Mouse (Mus musculus) hindbrain, embryonic 14.5 days (tissue): ENCODE measurements around the gene Mad1l1. TPM values are rescaled to one million over a fixed set of nuclear protein-coding genes. Genes with fewer than 3 reads are reported as not detected.

Experiments used
- ATAC-seq: fragments of 200-750 bp; cut with Nextera tagmentation; 2 replicates; pipeline ENCODE4 v1.8.0; 2017; ENCODE audit warnings: moderate number of reproducible peaks, mild to moderate bottlenecking, moderate TSS enrichment, moderate library complexity; ENCODE audit not compliant: low FRiP score
- DNase-seq: peaks from one replicate; pipeline ENCODE4 v3.0.0-alpha.2; 2015; ENCODE audit warnings: low spot score
- H3K27ac ChIP-seq: fragments of 300-500 bp; sonication (generic); 2 replicates; pipeline ENCODE4 v1.5.1; 2014; ENCODE audit warnings: mild to moderate bottlenecking, moderate library complexity
- H3K27me3 ChIP-seq: fragments of 300-500 bp; sonication (generic); 2 replicates; pipeline ENCODE4 v1.6.1; 2014; ENCODE audit warnings: mild to moderate bottlenecking, low read length, mixed read lengths; ENCODE audit not compliant: control insufficient read depth, insufficient read depth
- H3K36me3 ChIP-seq: fragments of 300-500 bp; sonication (generic); replicated peaks from 2 replicates; pipeline ENCODE4 v1.6.1; 2014; ENCODE audit not compliant: control insufficient read depth, insufficient read depth
- H3K4me1 ChIP-seq: fragments of 300-500 bp; sonication (generic); replicated peaks from 2 replicates; pipeline ENCODE4 v1.6.1; 2014; ENCODE audit warnings: antibody characterized with exemption, low read length, mixed read lengths; ENCODE audit not compliant: control insufficient read depth, insufficient read depth
- H3K4me2 ChIP-seq: fragments of 300-500 bp; sonication (generic); replicated peaks from 2 replicates; pipeline ENCODE4 v1.6.1; 2014; ENCODE audit warnings: mild to moderate bottlenecking, moderate library complexity
- H3K4me3 ChIP-seq: fragments of 300-500 bp; sonication (generic); replicated peaks from 2 replicates; pipeline ENCODE4 v1.5.1; 2014; ENCODE audit warnings: mild to moderate bottlenecking, low read length
- H3K9ac ChIP-seq: fragments of 300-500 bp; sonication (generic); 2 replicates; pipeline ENCODE4 v1.6.1; 2014
- H3K9me3 ChIP-seq: fragments of 300-500 bp; sonication (generic); 2 replicates; pipeline ENCODE4 v1.6.1; 2016; ENCODE audit warnings: low read length; ENCODE audit not compliant: control insufficient read depth
- WGBS: fragments of 180-500 bp; shearing (Covaris S2); extraction: QIAGEN DNeasy Blood & Tissue Kit; methylation state at CpG from one replicate; pipeline ENCODE4 v1.1.7; 2014; 5-methylcytosine and 5-hydroxymethylcytosine counted together
- polyA plus RNA-seq: library from polyadenylated mRNA; unstranded; fragments of >200 nt; fragmentation: Nextera tagmentation; extraction: Ambion mirVana; gene quantifications from 2 replicates; pipeline ENCODE4 v1.2.1, GENCODE M21; 2014

Mad1l1 gene
- polyA plus RNA-seq, 1 experiment from 2014 or later: 28.3 TPM

DNA sequence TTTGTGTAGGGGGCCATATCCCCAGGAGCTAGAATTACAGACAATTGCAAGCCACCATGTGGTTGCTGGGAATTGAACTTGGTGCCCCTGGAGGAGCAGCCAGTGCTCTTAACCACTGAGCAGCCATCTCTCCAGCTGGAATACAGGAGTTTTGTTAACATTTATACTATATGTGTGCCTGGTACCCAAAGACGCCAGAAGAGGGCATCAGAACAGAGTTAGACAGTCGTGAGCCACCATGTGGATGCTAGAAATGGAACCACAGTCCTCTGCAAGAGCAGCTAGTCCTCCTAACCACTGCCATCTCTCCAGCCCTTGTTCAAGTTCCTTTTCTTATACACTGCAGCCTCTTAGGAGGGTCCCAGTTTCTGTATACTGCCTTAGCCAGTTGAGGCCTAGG lies 12.3 kb upstream of the Mad1l1 start:
- Histone ChIP-seq H3K4me1 (peaks cover 11% of the 10 kb centered on the region), H3K36me3 (peaks cover 12% of the 10 kb centered on the region; the same call in 1 of the 2 replicates), H3K4me2 (no peak overlapping the region), H3K9me3 (no peaks in the 10 kb centered on the region), H3K27me3 (no peaks in the 10 kb centered on the region), H3K9ac (no peak overlapping the region), H3K27ac (no peak overlapping the region), H3K4me3 (no peak overlapping the region)
- WGBS: 30% methylated on average over 2 of the region's 2 CpGs
- ATAC-seq: no peak
- no peak for DNase-seq

DNA sequence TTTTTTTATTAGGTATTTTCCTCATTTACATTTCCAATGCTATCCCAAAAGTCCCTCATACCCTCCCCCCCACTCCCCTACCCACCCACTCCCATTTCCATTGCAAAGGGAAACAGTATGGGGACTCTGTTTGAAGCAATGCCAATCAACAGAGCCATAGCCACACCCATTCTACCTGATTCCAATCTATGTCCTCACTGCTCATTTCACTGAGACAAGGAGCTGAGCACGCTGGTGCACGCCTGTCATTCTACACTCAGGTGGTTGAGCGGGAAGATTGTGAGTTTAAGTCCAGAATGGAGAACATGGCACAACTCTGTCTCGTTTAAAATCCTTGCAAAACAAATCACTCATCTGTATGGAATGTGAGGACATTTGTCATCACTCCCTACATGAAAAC lies 11.2 kb upstream of the Mad1l1 start:
- Histone ChIP-seq H3K27me3 (no peaks in the 10 kb centered on the region), H3K9me3 (no peaks in the 10 kb centered on the region), H3K4me1 (peaks cover 11% of the 10 kb centered on the region), H3K4me2 (peak overlapping the region; percentile 89), H3K9ac (no peak overlapping the region), H3K36me3 (peaks cover 19% of the 10 kb centered on the region), H3K27ac (no peak overlapping the region), H3K4me3 (no peak overlapping the region)
- WGBS: 59% methylated on average over 4 of the region's 4 CpGs
- DNase-seq (no peak), ATAC-seq (no peak)

DNA sequence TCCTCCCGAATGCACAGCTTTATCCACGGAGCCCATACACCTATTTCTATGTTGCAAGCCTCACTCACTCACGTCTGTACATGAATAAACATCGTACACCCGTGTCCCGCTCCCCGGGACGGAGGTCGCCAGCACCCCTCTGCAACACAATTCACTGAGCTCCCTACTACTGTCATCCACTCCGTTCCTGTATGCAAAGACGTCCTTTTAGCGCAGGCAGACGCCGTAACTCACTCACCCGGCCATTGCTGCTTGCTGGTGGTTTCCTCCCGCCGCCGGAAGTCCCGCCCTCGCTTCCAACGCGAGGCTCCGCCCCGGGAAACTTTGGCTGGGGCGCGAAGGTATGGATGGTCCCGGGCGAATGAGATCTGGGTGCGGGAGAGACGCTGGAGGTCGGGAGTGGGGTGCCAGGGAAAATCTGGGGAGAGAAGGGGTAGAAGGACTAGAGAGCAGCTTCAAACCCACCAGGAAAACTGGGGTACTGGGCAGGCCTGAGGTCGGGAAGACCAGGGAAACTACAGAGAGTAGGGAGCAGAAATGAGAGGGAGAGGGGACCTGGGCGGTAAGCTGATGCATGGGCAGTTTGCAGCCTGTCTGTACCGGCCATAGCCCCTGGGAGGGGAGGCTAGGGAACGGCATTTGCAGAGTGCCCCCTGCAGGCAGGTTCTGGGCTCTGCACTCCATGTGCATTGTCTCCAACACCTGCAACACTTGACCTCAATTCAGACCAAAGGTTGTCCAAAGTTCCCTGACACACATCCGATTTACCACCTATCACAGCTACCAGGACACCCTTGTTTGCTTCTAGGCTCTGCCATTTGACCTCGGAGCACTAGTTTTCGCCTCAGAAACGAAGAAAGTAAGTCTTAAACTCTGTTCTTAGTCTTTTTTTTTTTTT lies 10.5 kb upstream of the Mad1l1 start, which contains the start of gene Mrm2:
Gene Mrm2, minus strand, starts transcription at position 284 of the 898 bp plus-strand sequence.
- H3K4me1 ChIP-seq: peaks cover 11% of the 10 kb centered on the region
- H3K27ac ChIP-seq: peak within 1 kb of the TSS; percentile 66
- H3K4me2 ChIP-seq: peak within 1 kb of the TSS; percentile 89
- H3K9ac ChIP-seq: peak within 1 kb of the TSS; percentile 75
- peak; percentile 81 for DNase-seq
- ATAC-seq: peak; percentile 84
- H3K9me3 ChIP-seq: no peaks in the 10 kb centered on the region
- WGBS: 1% methylated on average over 39 of the region's 39 CpGs
- peak within 1 kb of the TSS; percentile 55 for H3K4me3 ChIP-seq
- H3K27me3 ChIP-seq: no peaks in the 10 kb centered on the region
- peaks cover 22% of the 10 kb centered on the region for H3K36me3 ChIP-seq

DNA sequence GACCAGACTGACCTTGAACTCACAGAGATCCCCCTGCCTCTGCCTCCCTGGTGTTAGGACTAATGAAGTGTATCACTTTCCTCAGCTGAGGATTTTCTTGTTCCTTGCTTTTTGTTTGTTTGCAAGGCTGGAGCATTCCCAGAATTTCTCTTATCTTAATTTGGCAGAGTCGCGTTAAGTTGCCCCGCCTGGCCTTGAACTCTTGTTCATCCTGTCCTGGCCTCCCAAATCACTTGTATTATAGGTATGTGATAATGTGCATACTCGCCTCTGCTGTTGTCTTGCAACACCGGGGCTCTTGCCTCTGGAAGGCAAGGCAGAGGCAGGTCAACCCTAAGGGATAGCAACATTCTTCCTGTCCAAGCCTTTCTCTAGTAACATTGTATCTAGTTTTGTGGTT lies 2.7 kb upstream of the Mad1l1 start:
- Histone ChIP-seq H3K4me3 (no peak overlapping the region), H3K27ac (no peak overlapping the region), H3K27me3 (no peaks in the 10 kb centered on the region), H3K36me3 (peaks cover 19% of the 10 kb centered on the region), H3K4me2 (no peak overlapping the region), H3K9me3 (no peaks in the 10 kb centered on the region), H3K4me1 (peaks cover 9% of the 10 kb centered on the region), H3K9ac (no peak overlapping the region)
- DNase-seq (no peak), ATAC-seq (no peak)
- 95% methylated on average over 5 of the region's 5 CpGs for WGBS

DNA sequence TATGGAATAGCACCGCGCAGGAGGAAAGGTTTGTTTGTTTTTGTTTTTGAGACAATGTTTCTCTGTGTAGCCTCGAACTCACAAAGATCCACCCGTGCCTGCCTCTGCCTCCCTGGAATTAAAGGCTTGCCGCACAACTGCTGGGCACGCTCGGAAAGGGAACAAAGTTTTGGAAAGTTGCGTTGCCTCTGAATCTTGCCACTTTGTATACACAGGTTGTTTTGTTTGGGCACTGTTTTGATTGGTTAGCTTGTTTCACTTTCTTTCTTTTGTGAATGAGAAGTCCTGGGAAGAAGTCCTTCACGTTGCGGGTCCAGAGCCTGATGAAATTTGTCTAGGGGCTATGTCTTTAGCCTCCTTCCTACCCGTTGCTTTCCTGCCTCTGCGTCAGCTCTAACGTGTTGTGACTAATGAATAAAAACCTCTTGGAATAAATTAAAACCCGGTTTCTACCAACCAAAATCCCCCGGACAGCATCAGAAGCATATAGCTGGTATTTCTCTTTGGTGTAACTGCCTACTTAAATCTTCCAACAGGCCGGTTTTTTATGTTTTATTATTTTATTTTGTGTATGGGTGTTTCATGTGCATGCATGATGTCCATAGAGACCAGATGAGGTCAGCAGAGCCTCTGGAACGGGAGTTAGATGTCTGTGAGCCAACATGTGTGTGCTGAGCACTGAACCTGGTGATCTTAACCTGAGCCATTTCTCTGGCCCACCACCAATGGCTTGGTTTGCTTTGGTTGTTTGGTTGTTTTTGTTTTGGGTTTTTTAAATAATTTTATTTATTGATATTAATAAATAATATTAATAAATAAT lies 614 bp upstream of the Mad1l1 start:
- H3K27me3 ChIP-seq: no peaks in the 10 kb centered on the region
- DNase-seq (no peak), ATAC-seq (peak; percentile 12; the same call in 1 of the 2 replicates)
- peak overlapping the region; percentile 98 for H3K9ac ChIP-seq
- H3K4me1 ChIP-seq: peaks cover 9% of the 10 kb centered on the region
- H3K4me3 ChIP-seq: peak overlapping the region; percentile 89
- H3K27ac ChIP-seq: peak overlapping the region; percentile 74
- H3K9me3 ChIP-seq: no peaks in the 10 kb centered on the region
- 2% methylated on average over 17 of the region's 17 CpGs for WGBS
- 0 out of 2 replicates have a peak, but pooled peaks cover 6% of the 10 kb centered on the region for H3K36me3 ChIP-seq
- H3K4me2 ChIP-seq: peak overlapping the region; percentile 87

DNA sequence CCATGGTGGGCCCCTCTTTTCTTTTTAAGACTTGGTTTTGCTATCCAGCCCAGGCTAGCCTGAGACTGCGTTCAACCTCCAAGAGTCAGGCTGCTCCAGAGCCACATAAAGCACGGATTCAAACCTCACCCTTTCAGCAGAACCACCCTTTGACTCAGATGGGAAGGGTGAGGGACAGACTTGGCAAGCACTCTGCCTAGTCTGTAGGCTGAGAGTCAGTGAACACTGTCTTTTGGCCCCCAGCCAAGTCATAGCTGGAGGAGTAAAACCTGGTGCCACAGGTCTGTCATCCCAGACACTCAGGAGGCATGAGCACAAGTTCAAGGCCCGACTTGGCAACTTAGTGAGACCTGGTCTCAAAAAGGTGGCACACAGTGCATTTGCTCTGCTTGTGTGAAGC lies 4.6 kb downstream of the Mad1l1 start:
- H3K9ac ChIP-seq: no peak overlapping the region
- WGBS: 89% methylated on average over 3 of the region's 3 CpGs

DNA sequence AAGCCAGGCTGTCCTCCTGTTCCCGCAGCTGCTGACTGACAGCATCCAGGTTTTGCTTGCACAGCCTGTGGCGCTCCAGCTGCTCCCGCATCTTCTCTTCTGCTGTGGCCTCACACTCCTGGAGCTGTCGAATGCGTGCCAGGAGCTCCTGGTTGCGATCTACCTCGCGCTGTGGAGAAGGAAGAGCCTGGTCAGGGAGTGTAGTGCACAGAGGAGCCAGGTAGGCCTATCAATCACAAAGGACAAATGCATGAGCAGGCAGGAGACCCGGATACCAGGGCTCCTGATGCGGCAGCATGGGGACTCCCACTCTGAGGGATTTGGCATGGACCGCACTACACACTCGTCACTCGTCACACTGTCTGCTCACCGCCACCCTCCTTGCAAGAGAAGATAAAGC lies 13.8 kb downstream of the Mad1l1 start:
- H3K9me3 ChIP-seq: no peaks in the 10 kb centered on the region
- DNase-seq (no peak), ATAC-seq (no peak)
- H3K27ac ChIP-seq: no peak overlapping the region
- peaks cover 74% of the 10 kb centered on the region for H3K36me3 ChIP-seq
- H3K9ac ChIP-seq: no peak overlapping the region
- H3K4me2 ChIP-seq: no peak overlapping the region
- 90% methylated on average over 14 of the region's 14 CpGs for WGBS
- H3K27me3 ChIP-seq: no peaks in the 10 kb centered on the region
- no peak overlapping the region for H3K4me3 ChIP-seq
- no peaks in the 10 kb centered on the region for H3K4me1 ChIP-seq

More for the DNA sequence above, 4.6 kb downstream of the Mad1l1 start:
- Histone ChIP-seq H3K4me3 (no peak overlapping the region), H3K4me1 (peaks cover 9% of the 10 kb centered on the region), H3K27me3 (no peaks in the 10 kb centered on the region), H3K9me3 (no peaks in the 10 kb centered on the region), H3K36me3 (peaks cover 24% of the 10 kb centered on the region), H3K4me2 (no peak overlapping the region), H3K27ac (no peak overlapping the region)
- DNase-seq: no peak
- no peak for ATAC-seq

DNA sequence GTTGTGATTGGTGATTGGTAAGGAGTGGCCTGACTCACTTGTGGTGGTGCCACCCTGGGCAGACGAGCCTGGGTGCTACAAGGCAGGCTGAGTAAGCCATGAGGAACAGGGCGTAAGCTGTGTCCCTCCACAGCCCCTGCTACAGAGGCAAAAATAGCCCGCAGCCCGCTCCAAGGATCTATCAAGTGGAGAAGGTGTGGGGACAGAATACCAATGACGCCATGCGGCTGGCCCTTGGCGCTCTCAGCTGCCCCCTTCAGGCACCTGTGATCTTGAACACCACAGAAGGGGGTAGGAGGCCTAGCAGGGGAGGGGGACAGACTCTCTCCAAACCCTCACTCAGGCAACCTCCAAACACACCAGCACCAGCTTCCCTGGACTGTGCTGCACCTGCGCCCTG lies 15.3 kb downstream of the Mad1l1 start:
- no peak overlapping the region for H3K4me2 ChIP-seq
- no peak overlapping the region for H3K27ac ChIP-seq
- no peaks in the 10 kb centered on the region for H3K9me3 ChIP-seq
- H3K9ac ChIP-seq: no peak overlapping the region
- WGBS: 79% methylated on average over 8 of the region's 8 CpGs
- peaks cover 75% of the 10 kb centered on the region for H3K36me3 ChIP-seq
- H3K4me1 ChIP-seq: no peaks in the 10 kb centered on the region
- no peak for DNase-seq
- no peaks in the 10 kb centered on the region for H3K27me3 ChIP-seq
- ATAC-seq: no peak; the same call in 1 of the 2 replicates
- no peak overlapping the region for H3K4me3 ChIP-seq

DNA sequence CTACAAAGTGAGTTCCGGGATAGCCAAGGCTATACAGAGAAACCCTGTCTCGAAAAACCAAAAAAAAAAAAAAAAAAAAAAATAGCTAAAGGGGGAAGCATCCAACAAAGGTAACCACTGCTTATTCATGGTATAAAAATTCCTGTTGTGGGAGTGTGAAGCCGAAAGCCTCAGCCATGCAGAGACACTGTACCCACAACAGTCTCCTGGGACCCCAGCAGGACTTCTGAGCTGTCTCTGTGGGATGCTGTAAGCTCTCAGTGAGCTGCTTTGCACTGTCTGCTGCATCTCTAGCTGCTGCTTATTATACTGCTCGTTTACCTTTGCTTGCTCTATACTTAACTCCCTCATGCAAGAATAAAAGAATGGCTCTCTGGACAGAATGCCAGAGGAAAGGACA lies 23.1 kb downstream of the Mad1l1 start:
- Histone ChIP-seq H3K4me1 (no peaks in the 10 kb centered on the region), H3K4me2 (no peak overlapping the region), H3K27me3 (no peaks in the 10 kb centered on the region), H3K36me3 (peaks cover 61% of the 10 kb centered on the region), H3K9ac (no peak overlapping the region), H3K27ac (no peak overlapping the region), H3K4me3 (no peak overlapping the region), H3K9me3 (no peaks in the 10 kb centered on the region)
- ATAC-seq (no peak), DNase-seq (no peak)
- 91% methylated on average over 4 of the region's 4 CpGs for WGBS
